In genomic region chr11:30210100-30210811, GRCm38 (mm10) we compare ENCODE assay signal across 16 mouse cellular contexts. TPM values are rescaled to one million over a fixed set of nuclear protein-coding genes. Genes with fewer than 3 reads are reported as not detected.
A peak's percentile ranks its signal among the peaks of the same experiment; 100 is the strongest.
DNase-seq lines count a peak whose midpoint lies in the region; ATAC-seq and TF ChIP-seq lines count a peak whose summit lies in the region.
"Had no signal": no experiment of that assay in that cellular context is flagged by ENCODE, and none has a peak within 500 bp of the region (broad histone marks: within the 10 kb centered on the region; RNA-seq: fewer than 3 reads in every experiment).

No protein-coding gene starts in this region.

- no peak overlapping the region for H3K4me3 ChIP-seq in gastrocnemius, adult 2 months
- no peak overlapping the region for H3K4me3 ChIP-seq in kidney, adult 2 months (ENCODE audit: insufficient read depth, low read depth, low read length)
- H3K4me3 ChIP-seq in limb, embryonic 15.5 days, result no peak overlapping the region
- no peak overlapping the region for H3K4me3 ChIP-seq in midbrain, embryonic 16.5 days (ENCODE audit: low read depth, low read length)
- H3K4me3 ChIP-seq: embryonic facial prominence, embryonic 15.5 days; forebrain, embryonic 13.5 days had no signal

- peak overlapping the region; percentile 52; the same call in 1 of the 2 replicates for H3K27ac ChIP-seq in gastrocnemius, adult 2 months
- peak overlapping the region; percentile 80 for H3K27ac ChIP-seq in kidney, adult 2 months (ENCODE audit: insufficient read depth, low read depth, low read length)
- H3K27ac ChIP-seq in limb, embryonic 15.5 days, result 0 out of 2 replicates have a peak overlapping the region, but pooled peaks have one; percentile 50
- H3K27ac ChIP-seq in midbrain, embryonic 16.5 days (ENCODE audit: low read length), result no peak overlapping the region
- H3K27ac ChIP-seq: embryonic facial prominence, embryonic 15.5 days; forebrain, embryonic 13.5 days; liver, embryonic 14.5 days had no signal

- 48% methylated on average over 6 of the region's 6 CpGs for WGBS in kidney, adult 2 months
- 63% methylated on average over 6 of the region's 6 CpGs for WGBS in limb, embryonic 15.5 days
- WGBS in midbrain, embryonic 16.5 days, result 87% methylated on average over 6 of the region's 6 CpGs

- TF ChIP-seq CTCF in gastrocnemius, adult 2 months (IDR thresholded peaks at IDR 0.05), result no peak
- TF ChIP-seq CTCF in kidney, adult 2 months (conservative IDR thresholded peaks at IDR 0.05; ENCODE audit: insufficient read depth, insufficient read length, low read depth, low read length), result no peak

- no peaks in the 10 kb centered on the region for H3K9me3 ChIP-seq in limb, embryonic 15.5 days
- H3K9me3 ChIP-seq in midbrain, embryonic 16.5 days (replicated peaks; ENCODE audit: control insufficient read depth, low read length, poor library complexity, severe bottlenecking), result no peaks in the 10 kb centered on the region
- H3K9me3 ChIP-seq: embryonic facial prominence, embryonic 15.5 days; forebrain, embryonic 13.5 days had no signal

- H3K4me1 ChIP-seq in kidney, adult 2 months (ENCODE audit: control insufficient read depth, insufficient read depth, low read length), result peaks cover 69% of the 10 kb centered on the region
- H3K4me1 ChIP-seq in limb, embryonic 15.5 days, result peaks cover 34% of the 10 kb centered on the region
- peaks cover 9% of the 10 kb centered on the region; the same call in 1 of the 2 replicates for H3K4me1 ChIP-seq in midbrain, embryonic 16.5 days (ENCODE audit: control insufficient read depth, insufficient read depth, low read length)
- H3K4me1 ChIP-seq: forebrain, embryonic 13.5 days had no signal

- peaks cover 10% of the 10 kb centered on the region for H3K36me3 ChIP-seq in kidney, adult 2 months (ENCODE audit: control insufficient read depth, insufficient read depth, low read length)
- peaks cover 3% of the 10 kb centered on the region; the same call in 1 of the 2 replicates for H3K36me3 ChIP-seq in limb, embryonic 15.5 days
- H3K36me3 ChIP-seq in midbrain, embryonic 16.5 days (ENCODE audit: control insufficient read depth, insufficient read depth, low read length), result no peaks in the 10 kb centered on the region; the same call in 1 of the 2 replicates
- H3K36me3 ChIP-seq: embryonic facial prominence, embryonic 15.5 days had no signal

- no peak for TF ChIP-seq POLR2A in kidney, adult 2 months (IDR thresholded peaks at IDR 0.05; ENCODE audit: low read depth, low read length)

- intact Hi-C loops in gastrocnemius, adult 2 months (cut with DNase I), result no loop called here

- ATAC-seq in limb, embryonic 15.5 days (ENCODE audit: insufficient number of reproducible peaks, low FRiP score, low TSS enrichment, low read depth), result no peak
- no peak for ATAC-seq in monocyte, adult 5-6 weeks (replicated peaks; ENCODE audit: insufficient number of reproducible peaks, low FRiP score, low TSS enrichment, poor library complexity, severe bottlenecking)
- ATAC-seq in midbrain, embryonic 16.5 days, result no peak
- ATAC-seq: forebrain, embryonic 13.5 days; inflammation-experienced regulatory T-cells, adult 6 months had no signal

- H3K4me2 ChIP-seq in limb, embryonic 15.5 days, result no peak overlapping the region
- H3K4me2 ChIP-seq in midbrain, embryonic 16.5 days (ENCODE audit: low read length), result no peak overlapping the region
- H3K4me2 ChIP-seq: embryonic facial prominence, embryonic 15.5 days; forebrain, embryonic 13.5 days had no signal

- DNase-seq in gastrocnemius, adult 2 months, result no peak
- no peak for DNase-seq in gastrocnemius, postnatal 10 days
- DNase-seq in kidney, adult 2 months, result no peak
- DNase-seq in kidney, adult 11 months, result no peak
- DNase-seq in 3T3-L1 (ENCODE audit: low read depth, low spot score), result peak; percentile 44
- DNase-seq: cerebellum, postnatal 14 days; embryo, embryonic 11 days; gastrocnemius, postnatal 36 days; thymus, postnatal 25 days had no signal

- H3K27me3 ChIP-seq in kidney, adult 2 months (replicated peaks; ENCODE audit: control insufficient read depth, insufficient read depth, low read length), result no peaks in the 10 kb centered on the region
- no peaks in the 10 kb centered on the region for H3K27me3 ChIP-seq in limb, embryonic 15.5 days
- H3K27me3 ChIP-seq in midbrain, embryonic 16.5 days (ENCODE audit: control insufficient read depth, insufficient read depth, low read depth, low read length), result no peaks in the 10 kb centered on the region
- H3K27me3 ChIP-seq: embryonic facial prominence, embryonic 15.5 days; forebrain, embryonic 13.5 days had no signal

- no peak overlapping the region for H3K9ac ChIP-seq in limb, embryonic 15.5 days
- H3K9ac ChIP-seq in midbrain, embryonic 16.5 days (ENCODE audit: low read depth, low read length), result no peak overlapping the region
- H3K9ac ChIP-seq: embryonic facial prominence, embryonic 15.5 days; forebrain, embryonic 13.5 days; liver, embryonic 14.5 days had no signal

RNA-seq across cellular contexts. Expression of gene Sptbn1, which starts 57.7 kb away (rescaled TPM):
- total RNA-seq in gastrocnemius, adult 2 months (2021), result 100 to 1,000 TPM; 112 to 141 TPM
- total RNA-seq in gastrocnemius, postnatal 10 days (2021), result 100 to 1,000 TPM; 147 to 171 TPM
- polyA plus RNA-seq in kidney, adult 2 months (2012; rRNA removed), result 118 and 140 TPM in 2 replicates
- 102 and 110 TPM in 2 replicates for polyA plus RNA-seq in limb, embryonic 15.5 days (2015; fragmentation: Nextera tagmentation; extraction: Ambion mirVana)
- total RNA-seq in monocyte, adult 5-6 weeks (2017), result 99.6 to 222 TPM (median 123 TPM) in 3 replicates
- 185 TPM in 2 replicates for polyA plus RNA-seq in midbrain, embryonic 16.5 days (2015; fragmentation: Nextera tagmentation; extraction: Ambion mirVana)
